Mouse (Mus musculus) thymus, adult 2 months (tissue): ENCODE measurements around the gene Lypd5.

Source experiments
- CTCF ChIP-seq: fragments of 200-500 bp; IDR thresholded peaks from 2 replicates; pipeline ENCODE4 v1.5.1; 2012; ENCODE audit warnings: mild to moderate bottlenecking, control low read depth, low read length, moderate library complexity, borderline replicate concordance; ENCODE audit not compliant: control insufficient read depth, poor library complexity, insufficient read depth; ENCODE audit errors: extremely low read depth
- POLR2A ChIP-seq: fragments of 200-500 bp; IDR thresholded peaks from 2 replicates; pipeline ENCODE4 v1.6.1; 2012; ENCODE audit warnings: mild to moderate bottlenecking, low read length, control low read depth, moderate library complexity; ENCODE audit not compliant: control insufficient read depth, poor library complexity, insufficient read depth; ENCODE audit errors: extremely low read depth

DNA sequence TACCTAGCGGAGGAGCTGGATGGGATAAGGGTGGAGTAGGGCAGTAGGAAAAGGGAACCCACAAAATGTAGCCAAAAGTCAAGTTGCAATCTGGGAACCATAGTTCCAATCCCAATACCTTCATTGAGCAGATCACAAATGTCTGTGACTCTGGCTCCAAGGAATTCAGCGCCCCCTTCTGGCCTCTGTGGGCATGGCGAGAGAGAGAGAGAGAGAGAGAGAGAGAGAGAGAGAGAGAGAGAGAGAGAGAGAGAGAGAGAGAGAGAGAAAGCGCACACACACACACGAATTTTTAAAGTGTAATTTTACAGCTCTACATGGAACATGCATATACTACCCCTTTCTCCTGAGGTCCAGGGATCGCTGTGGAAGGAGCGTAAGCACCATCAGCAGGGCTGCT, 14.2 kb downstream of the Lypd5 start:
- no peak for TF ChIP-seq POLR2A
- TF ChIP-seq CTCF = no peak
